Mouse (Mus musculus) E14TG2a.4 (cell line): Measurements from ENCODE around the gene Gpr39.

Experiments
- CTCF ChIP-seq: conservative IDR thresholded peaks from 2 replicates; pipeline ENCODE4 v1.5.1; 2014; ENCODE audit warnings: low read length
- NANOG ChIP-seq: IDR thresholded peaks from 2 replicates; pipeline ENCODE4 v1.6.1; 2014; ENCODE audit warnings: borderline replicate concordance, low read length, mixed read lengths
- POU5F1 ChIP-seq: IDR thresholded peaks from 2 replicates; pipeline ENCODE4 v1.6.1; 2014; ENCODE audit warnings: low read length, borderline replicate concordance

DNA sequence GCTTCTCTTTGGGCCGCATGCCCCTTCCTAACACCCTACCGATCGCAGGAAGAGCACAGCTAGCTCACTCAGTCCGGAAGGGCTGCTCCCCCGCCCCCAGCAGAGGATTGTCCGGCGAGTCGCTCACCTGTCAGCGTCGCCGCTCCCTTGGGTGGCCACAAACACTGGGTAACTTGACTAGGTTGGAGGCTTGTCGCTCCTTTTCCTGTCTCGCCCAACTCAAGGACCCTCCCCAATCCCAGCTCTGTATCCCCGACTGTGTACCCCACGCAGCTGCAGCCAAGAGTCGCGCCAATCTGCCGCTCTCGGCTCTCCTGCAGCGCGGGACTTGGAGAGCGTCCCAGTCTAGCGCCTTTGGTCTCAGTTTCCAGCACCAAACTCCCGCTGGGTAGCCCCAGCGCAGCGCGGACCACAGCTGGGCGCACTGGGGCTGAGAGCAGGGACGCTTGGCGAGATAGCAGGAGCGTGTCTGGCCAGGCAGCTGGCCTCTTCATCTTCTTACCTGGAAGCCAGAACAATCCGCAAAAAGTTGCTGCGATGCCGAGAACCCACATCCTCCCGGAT, 234.6 kb downstream of the Gpr39 start:
- no peak for TF ChIP-seq CTCF
- no peak for TF ChIP-seq POU5F1
- TF ChIP-seq NANOG = no peak
